In genomic region chr15:93004551-93004950, GRCm38 (mm10) we compare ENCODE assay signal across 30 mouse cellular contexts.
DNase-seq lines count a peak whose midpoint lies in the region; ATAC-seq and TF ChIP-seq lines count a peak whose summit lies in the region.
"Had no signal": no experiment of that assay in that cellular context is flagged by ENCODE, and none has a peak within 500 bp of the region (broad histone marks: within the 10 kb centered on the region; RNA-seq: fewer than 3 reads in every experiment).

No protein-coding gene starts in this region.

- intact Hi-C loops in heart, postnatal 25 days (cut with DNase I), result no loop called here
- intact Hi-C loops in left cerebral cortex, postnatal 4 days (cut with DNase I), result no loop called here

- H3K4me1 ChIP-seq in liver, embryonic 11.5 days (replicated peaks; ENCODE audit: control insufficient read depth, insufficient read depth, low read length), result peaks cover 19% of the 10 kb centered on the region
- H3K4me1 ChIP-seq in liver, embryonic 16.5 days (ENCODE audit: control insufficient read depth, low read depth, low read length), result peaks cover 5% of the 10 kb centered on the region
- H3K4me1 ChIP-seq in lung, adult 2 months (ENCODE audit: control insufficient read depth, insufficient read depth, low read length), result peaks cover 3% of the 10 kb centered on the region; the same call in 1 of the 2 replicates

- no peak overlapping the region for H3K4me2 ChIP-seq in liver, embryonic 11.5 days
- no peak overlapping the region for H3K4me2 ChIP-seq in liver, embryonic 16.5 days (ENCODE audit: low read depth, low read length)
- H3K4me2 ChIP-seq: forebrain, embryonic 13.5 days; heart, embryonic 11.5 days; hindbrain, embryonic 13.5 days; kidney, embryonic 15.5 days; limb, embryonic 13.5 days; lung, embryonic 14.5 days; midbrain, embryonic 12.5 days; stomach, embryonic 15.5 days had no signal

- DNase-seq in heart, adult 11 months, result peak; percentile 66
- DNase-seq in heart, postnatal 25 days (ENCODE audit: low spot score), result no peak
- DNase-seq in liver, embryonic 11.5 days (ENCODE audit: low spot score), result no peak
- DNase-seq in left cerebral cortex, postnatal 4 days, result no peak
- no peak for DNase-seq in lung, adult 2 months
- no peak for DNase-seq in cerebellum, postnatal 36 days
- DNase-seq: adrenal gland, postnatal 25 days; cerebellum, adult 8-10 months; cerebellum, postnatal 25 days; gastrocnemius, postnatal 25 days; heart, adult 18-20 months; heart, postnatal 4 days; kidney, postnatal 25 days; lung, embryonic 14.5 days; lung, postnatal 14 days; right cerebral cortex, postnatal 14 days had no signal

- TF ChIP-seq CTCF in lung, adult 2 months (IDR thresholded peaks at IDR 0.05; ENCODE audit: insufficient read depth, low read length), result no peak

- no peaks in the 10 kb centered on the region for H3K36me3 ChIP-seq in liver, embryonic 11.5 days (ENCODE audit: control insufficient read depth, insufficient read depth, low read length)
- H3K36me3 ChIP-seq in liver, embryonic 16.5 days (ENCODE audit: control insufficient read depth, insufficient read depth), result no peaks in the 10 kb centered on the region
- H3K36me3 ChIP-seq: G1E; hindbrain, embryonic 13.5 days; kidney, embryonic 15.5 days; limb, embryonic 13.5 days; midbrain, embryonic 12.5 days; stomach, embryonic 15.5 days had no signal

- H3K27ac ChIP-seq in liver, embryonic 11.5 days (ENCODE audit: low read depth, low read length), result no peak overlapping the region
- H3K27ac ChIP-seq in liver, embryonic 16.5 days (ENCODE audit: low read length), result no peak overlapping the region
- H3K27ac ChIP-seq: forebrain, embryonic 13.5 days; hindbrain, embryonic 13.5 days; kidney, embryonic 15.5 days; layer of hippocampus, adult 2 months; left cerebral cortex, adult 2 months; limb, embryonic 13.5 days; midbrain, embryonic 12.5 days; stomach, embryonic 15.5 days had no signal

- no peak for TF ChIP-seq POLR2A in lung, adult 2 months (IDR thresholded peaks at IDR 0.05; ENCODE audit: borderline replicate concordance, extremely low read depth, low read depth, low read length)

- no peaks in the 10 kb centered on the region for H3K9me3 ChIP-seq in liver, embryonic 11.5 days (ENCODE audit: control insufficient read depth, low read length)
- no peaks in the 10 kb centered on the region for H3K9me3 ChIP-seq in liver, embryonic 16.5 days (replicated peaks; ENCODE audit: control insufficient read depth, low read length)
- H3K9me3 ChIP-seq: forebrain, embryonic 13.5 days; hindbrain, embryonic 13.5 days; kidney, embryonic 15.5 days; limb, embryonic 13.5 days; midbrain, embryonic 12.5 days; stomach, embryonic 15.5 days had no signal

- peak; percentile 74 for ATAC-seq in liver, embryonic 11.5 days (replicated peaks; ENCODE audit: low FRiP score)
- ATAC-seq in liver, embryonic 16.5 days (ENCODE audit: low read depth), result peak; percentile 43; the same call in 1 of the 2 replicates
- ATAC-seq: forebrain, embryonic 13.5 days; intestine, postnatal 0 days; Patski had no signal

- H3K9ac ChIP-seq in liver, embryonic 11.5 days (ENCODE audit: low read depth, low read length), result no peak overlapping the region
- no peak overlapping the region for H3K9ac ChIP-seq in liver, embryonic 16.5 days (ENCODE audit: low read depth, low read length)
- H3K9ac ChIP-seq: forebrain, embryonic 13.5 days; hindbrain, embryonic 13.5 days; kidney, embryonic 15.5 days; limb, embryonic 13.5 days; lung, embryonic 14.5 days; midbrain, embryonic 12.5 days; stomach, embryonic 15.5 days had no signal

- WGBS in liver, embryonic 11.5 days, result 58% methylated on average over 7 of the region's 7 CpGs
- WGBS in liver, embryonic 16.5 days (ENCODE audit: insufficient replicate concordance), result 35% methylated on average over 7 of the region's 7 CpGs
- 86% methylated on average over 7 of the region's 7 CpGs for WGBS in lung, adult 2 months

- H3K27me3 ChIP-seq in liver, embryonic 11.5 days (replicated peaks; ENCODE audit: control insufficient read depth, insufficient read depth, low read length), result no peaks in the 10 kb centered on the region
- no peaks in the 10 kb centered on the region for H3K27me3 ChIP-seq in liver, embryonic 16.5 days (ENCODE audit: control insufficient read depth, insufficient read depth, low read depth, low read length)
- H3K27me3 ChIP-seq: CH12.LX; forebrain, embryonic 13.5 days; hindbrain, embryonic 13.5 days; kidney, embryonic 15.5 days; midbrain, embryonic 12.5 days; stomach, embryonic 15.5 days had no signal

- H3K4me3 ChIP-seq in liver, embryonic 11.5 days (ENCODE audit: low read depth, low read length), result no peak overlapping the region
- H3K4me3 ChIP-seq in liver, embryonic 16.5 days (ENCODE audit: low read depth, low read length), result no peak overlapping the region
- no peak overlapping the region for H3K4me3 ChIP-seq in lung, adult 2 months (replicated peaks; ENCODE audit: extremely low read depth, low read depth, low read length)
- H3K4me3 ChIP-seq: forebrain, embryonic 13.5 days; hindbrain, embryonic 13.5 days; kidney, embryonic 15.5 days; layer of hippocampus, adult 2 months; left cerebral cortex, adult 2 months; limb, embryonic 13.5 days; midbrain, embryonic 12.5 days; stomach, embryonic 15.5 days had no signal
